Mouse (Mus musculus) brain, embryonic 14.5 days (tissue): ENCODE data around the gene Nisch.

Experiments used
- CTCF ChIP-seq: fragments of 200-500 bp; IDR thresholded peaks from 2 replicates; pipeline ENCODE4 v1.5.1; 2012; ENCODE audit warnings: inconsistent platforms, mild to moderate bottlenecking, moderate library complexity, borderline replicate concordance; ENCODE audit not compliant: insufficient read depth, insufficient read length; ENCODE audit errors: extremely low read depth
- POLR2A ChIP-seq: fragments of 200-500 bp; IDR thresholded peaks from 2 replicates; pipeline ENCODE4 v1.6.1; 2012; ENCODE audit warnings: mild to moderate bottlenecking, inconsistent platforms, borderline replicate concordance; ENCODE audit not compliant: poor library complexity, insufficient read depth, insufficient read length, severe bottlenecking; ENCODE audit errors: extremely low read depth

- no peak for TF ChIP-seq CTCF
- no peak for TF ChIP-seq POLR2A
Observed at GRCm38 (mm10) chr14:31195521-31195920, 21.2 kb downstream of the Nisch start.
